Mouse (Mus musculus): Measurements from ENCODE around the gene Hgd. TPM values are rescaled to one million over a fixed set of nuclear protein-coding genes. Genes with fewer than 3 reads are reported as not detected.

The Hgd gene
- polyA plus RNA-seq (2017; shearing (Covaris generic)), result 0.38 TPM

GRCm38 (mm10) chr16:37579994-37580393, at the start of gene Hgd:
Gene Hgd, plus strand, starts transcription at chr16:37580153.

DNA sequence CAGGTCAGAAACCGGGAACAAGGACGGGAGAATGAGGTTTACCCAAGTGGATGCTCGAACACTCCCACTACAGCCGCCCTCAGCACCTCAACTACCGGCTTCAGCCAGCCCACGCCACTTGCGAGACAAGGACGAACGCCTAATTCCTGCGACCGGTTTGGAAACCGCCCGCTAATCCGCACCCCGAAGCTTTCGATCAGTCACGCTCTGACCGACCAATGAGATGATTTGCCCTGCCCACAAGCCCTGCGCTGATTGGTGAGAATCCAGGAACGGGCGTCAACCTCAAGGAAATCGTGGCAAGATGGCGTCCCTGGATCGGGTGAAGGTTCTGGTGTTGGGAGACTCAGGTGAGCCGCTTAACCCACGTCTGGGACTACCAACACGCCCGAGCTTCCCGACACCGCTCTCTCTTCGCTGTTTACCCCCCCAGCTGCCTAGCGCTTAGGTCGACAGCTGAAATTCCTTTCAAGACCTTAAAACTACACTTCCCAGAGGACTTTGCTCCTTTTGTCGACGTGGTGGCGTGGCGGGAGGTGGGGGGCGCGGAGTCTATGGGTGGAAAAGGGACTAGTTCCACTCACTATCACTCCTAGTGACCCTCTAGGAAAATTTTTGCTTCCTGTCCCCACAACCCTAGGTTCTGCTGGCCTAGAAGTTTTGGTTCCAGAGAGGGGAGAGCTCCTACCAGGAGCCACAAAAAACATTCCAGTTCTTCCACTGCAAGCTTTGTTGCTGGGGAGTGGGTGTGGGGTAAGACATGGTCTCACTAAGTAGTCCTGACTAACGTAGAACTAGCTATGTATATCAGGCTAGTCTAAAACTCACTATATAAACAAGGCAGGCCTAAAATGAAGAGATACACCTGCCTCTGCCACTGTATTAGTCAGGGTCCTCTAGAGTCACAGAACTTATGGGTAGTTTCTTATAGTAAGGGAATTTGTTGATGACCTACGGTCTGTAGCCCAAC, 40.1 kb upstream of the Hgd start, which contains the start of the genes Gtf2e1 and Rabl3:
Gene Gtf2e1 (minus strand): TSS at position 179 of the 970 bp plus-strand sequence.
Gene Rabl3 (plus strand): TSS at position 275 of the 970 bp plus-strand sequence.

GRCm38 (mm10) chr16:37653731-37654657, 74.0 kb downstream of the Hgd start, which contains the start of gene Ndufb4:
Gene Ndufb4, minus strand, starts transcription at chr16:37654453.

Other genes with a start within 250 kb of the Hgd start
- gene Stxbp5l, start 195.2 kb upstream of the Hgd start, polyA plus RNA-seq (2017; shearing (Covaris generic)), result 0.16 TPM
- gene Gtf2e1, start 40.4 kb upstream of the Hgd start, polyA plus RNA-seq (2017; shearing (Covaris generic)), result 29.6 TPM
- 16.2 TPM for gene Rabl3, start 40.3 kb upstream of the Hgd start, polyA plus RNA-seq (2017; shearing (Covaris generic))
- gene Ndufb4, start 74.3 kb downstream of the Hgd start, polyA plus RNA-seq (2017; shearing (Covaris generic)), result 76.0 TPM
- not detected for gene Fstl1, start 196.7 kb downstream of the Hgd start, polyA plus RNA-seq (2017; shearing (Covaris generic))